Comparison of ENCODE assay signal across 18 mouse cellular contexts in the genomic region with DNA sequence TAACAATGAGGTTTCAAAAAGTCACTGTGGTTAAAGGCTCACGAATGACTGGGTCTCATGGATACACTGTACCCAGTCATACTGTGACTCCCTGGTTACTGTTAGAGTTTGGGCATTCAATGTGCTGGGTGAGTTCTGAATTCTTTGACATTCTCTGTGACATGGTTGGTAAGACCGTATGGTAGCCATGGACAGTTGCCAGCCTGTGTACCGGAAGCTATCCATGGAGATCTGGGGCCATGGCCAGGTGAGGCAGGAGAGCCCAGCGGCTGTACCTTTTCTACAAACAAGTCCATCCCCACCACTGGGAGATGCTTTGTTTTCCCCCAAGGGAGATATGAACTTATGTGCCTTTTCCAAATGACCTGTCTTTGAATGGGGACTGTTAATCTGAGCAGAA.
DNase-seq lines count a peak whose midpoint lies in the region.
"Had no signal": no experiment of that assay in that cellular context is flagged by ENCODE, and none has a peak within 500 bp of the region (broad histone marks: within the 10 kb centered on the region; RNA-seq: fewer than 3 reads in every experiment).

No protein-coding gene starts in this region.

- DNase-seq in heart, adult 11 months = peak; percentile 39
- no peak for DNase-seq in heart, postnatal 4 days
- DNase-seq in cerebellum, adult 8-10 months = peak; percentile 59
- DNase-seq in cerebellum, postnatal 10 days = peak; percentile 64 to 68
- DNase-seq in cerebellum, postnatal 36 days = peak; percentile 63 to 66
- DNase-seq in adipocyte (ENCODE audit: low spot score) (no peak), MN1 (ENCODE audit: low spot score) (no peak)
- DNase-seq in lung, postnatal 10 days = no peak
- DNase-seq: adrenal gland, postnatal 10 days; adrenal gland, postnatal 36 days; forebrain, postnatal 0 days; gastrocnemius, adult 2 months; gastrocnemius, postnatal 14 days; heart, adult 18-20 months; heart, postnatal 10 days; heart, postnatal 36 days; kidney, adult 18-20 months; kidney, adult 9 months had no signal

Comparison
In these comparisons a context has a peak if more than half of its experiments do, and no peak if none do; other contexts are left out.
1. DNase-seq: peak in heart, adult 11 months (single experiment), cerebellum, adult 8-10 months (single experiment), cerebellum, postnatal 10 days (2 of 2) and cerebellum, postnatal 36 days (2 of 2); none in heart, postnatal 4 days (single experiment), adipocyte (single experiment), MN1 (single experiment) and lung, postnatal 10 days (single experiment).